Mouse (Mus musculus) c-Kit-positive CD71-positive TER-119-positive erythroid progenitor cells, embryonic 14.5 days (primary cell): ENCODE results near the gene Osbpl9.

ENCODE experiments used
- DNase-seq: peaks from one replicate; pipeline ENCODE4 v3.0.0-alpha.2; 2013; ENCODE audit warnings: low spot score

The Osbpl9 gene

DNA sequence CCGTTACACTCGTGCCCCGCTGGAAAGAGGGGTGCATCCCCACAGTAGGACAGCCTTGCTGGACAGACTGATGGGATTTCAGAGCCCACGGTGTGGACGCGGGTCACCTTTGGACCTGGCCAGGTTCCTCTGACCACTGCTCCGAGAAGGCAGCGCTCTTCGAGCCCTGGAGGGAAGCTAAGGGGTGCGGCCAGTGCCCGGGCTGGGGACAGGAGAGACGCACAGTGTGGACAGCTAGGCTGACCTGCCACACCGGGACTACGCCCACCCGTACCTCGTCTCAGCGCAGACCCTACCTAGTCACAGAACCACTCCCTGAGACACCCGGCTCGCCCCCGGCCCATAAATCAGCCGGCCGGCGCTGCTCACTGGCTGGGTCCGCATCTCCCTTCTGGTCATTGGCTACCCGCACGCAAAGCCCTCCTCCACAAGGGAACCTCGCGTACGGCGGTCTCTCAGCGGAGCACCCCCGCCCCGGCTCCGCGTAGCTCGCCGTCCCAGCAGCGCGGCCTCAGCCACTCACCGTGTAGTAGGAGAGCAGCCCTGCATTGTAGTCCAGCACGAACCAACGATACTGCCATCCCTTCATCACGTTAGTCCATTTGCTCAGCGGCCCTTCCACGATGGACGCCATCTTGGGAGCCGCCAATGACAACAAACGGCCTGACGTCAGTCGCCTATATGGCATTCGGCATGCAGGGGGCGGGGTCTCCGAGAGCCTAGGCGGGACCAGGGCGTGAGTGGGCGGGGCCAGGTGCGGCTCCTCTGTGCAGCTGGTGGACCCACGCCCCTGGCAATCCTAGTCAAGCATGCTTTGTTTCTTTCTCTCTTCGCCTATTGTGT is at the start of gene Osbpl9:
Gene Osbpl9 (minus strand): TSS at position 691 of the 843 bp plus-strand sequence.
- DNase-seq, result peak; percentile 95

DNA sequence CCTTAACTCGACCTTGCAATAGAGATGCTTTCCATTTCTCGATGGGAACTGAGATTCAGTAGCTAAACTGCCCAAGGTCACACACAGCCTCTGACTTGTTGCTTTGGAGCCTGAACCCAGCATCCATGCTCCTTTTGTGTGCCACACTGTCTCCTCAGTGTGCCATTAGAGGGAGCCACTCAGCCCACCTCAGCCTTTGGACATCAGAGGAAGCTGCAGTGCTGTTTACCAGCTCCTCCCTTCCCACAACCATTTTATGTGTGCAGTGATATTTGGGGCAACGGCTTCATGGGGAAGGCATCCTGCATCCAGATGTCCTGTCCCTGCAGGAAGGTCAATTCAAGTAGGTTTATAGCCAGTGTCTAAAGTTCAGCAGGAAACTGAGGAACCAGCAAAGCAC is 49.5 kb upstream of the Osbpl9 start:
- peak; percentile 48 for DNase-seq

- no peak for DNase-seq
These were observed 43.0 kb upstream of the Osbpl9 start for GRCm38 (mm10) chr4:109245016-109245620.

DNA sequence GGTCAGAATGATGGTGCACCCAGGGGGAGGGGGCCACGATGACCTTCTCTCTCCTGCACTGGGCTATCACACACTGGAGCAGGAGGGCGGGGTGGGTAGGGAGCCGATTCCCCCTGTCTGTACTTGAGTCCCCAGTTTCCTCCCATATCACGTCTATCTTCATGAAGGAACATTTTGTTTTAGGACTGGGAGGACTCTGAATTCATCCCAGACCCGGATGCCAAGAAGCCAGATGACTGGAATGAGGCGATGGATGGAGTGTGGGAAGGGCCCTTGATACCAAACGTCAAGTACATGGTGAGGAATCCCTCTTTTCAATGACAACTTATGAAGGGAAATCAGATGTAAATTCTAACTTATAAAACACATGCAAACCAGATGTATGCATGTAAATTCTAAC is 42.4 kb upstream of the Osbpl9 start:
- no peak for DNase-seq

DNA sequence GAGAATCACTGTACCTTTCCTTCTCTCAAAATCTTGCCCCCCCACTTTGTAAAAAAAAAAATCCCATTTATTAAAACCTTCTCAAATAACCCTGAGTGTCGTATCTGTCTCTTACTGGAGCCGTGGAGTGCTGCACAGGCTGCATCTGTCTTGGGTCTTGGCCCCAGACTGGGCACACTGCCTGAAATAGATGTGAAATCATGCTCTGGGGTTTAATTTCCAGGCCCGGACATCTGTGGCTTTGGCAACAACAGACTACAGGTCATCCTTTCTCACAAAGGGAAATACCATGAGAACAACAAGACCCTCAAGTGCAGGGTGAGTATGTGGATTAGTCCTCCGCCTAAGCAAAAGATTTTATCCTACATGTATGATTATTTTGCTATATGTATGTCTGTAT is 39.9 kb upstream of the Osbpl9 start:
- no peak for DNase-seq

GRCm38 (mm10) chr4:109241221-109241620 is 39.1 kb upstream of the Osbpl9 start:
- no peak for DNase-seq

DNA sequence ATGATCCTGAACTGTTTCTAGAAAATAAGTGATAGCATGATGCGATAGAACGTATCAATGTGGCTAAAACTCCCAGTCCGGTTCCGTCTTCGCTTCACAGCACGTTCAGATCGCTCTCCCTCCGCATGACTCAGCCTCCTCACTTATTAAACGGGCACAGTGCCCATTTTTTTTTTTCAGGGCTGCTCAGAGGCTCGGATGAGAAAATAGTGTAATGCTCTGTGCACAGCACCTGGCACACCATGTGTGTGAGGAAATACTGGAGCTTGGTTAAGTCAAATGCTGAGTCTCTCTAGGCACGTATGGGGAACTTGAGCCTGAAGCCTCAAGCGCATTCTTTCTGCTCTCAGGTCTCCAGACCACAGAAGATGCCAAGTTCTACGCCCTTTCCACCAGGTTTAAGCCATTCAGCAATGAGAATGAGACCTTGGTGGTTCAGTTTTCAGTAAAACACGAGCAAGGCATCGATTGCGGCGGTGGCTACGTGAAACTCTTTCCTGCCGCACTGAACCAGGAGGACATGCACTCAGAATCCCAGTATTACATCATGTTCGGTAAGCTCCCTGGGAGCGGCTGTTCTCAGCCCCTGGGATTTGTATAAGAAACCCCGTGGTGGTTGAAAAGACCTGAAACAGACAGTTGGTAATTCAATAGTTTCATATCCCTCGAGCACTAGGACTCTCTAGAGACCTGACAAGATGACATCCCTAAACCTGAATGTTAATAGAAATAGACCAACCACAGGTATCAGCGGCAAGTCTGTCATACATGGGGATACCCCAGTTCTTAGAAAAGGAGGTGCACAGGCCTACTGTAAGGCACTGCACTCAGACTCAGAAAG is 36.6 kb upstream of the Osbpl9 start:
- DNase-seq, result no peak

- no peak for DNase-seq
These were observed 34.3 kb upstream of the Osbpl9 start for GRCm38 (mm10) chr4:109236186-109236879.

DNA sequence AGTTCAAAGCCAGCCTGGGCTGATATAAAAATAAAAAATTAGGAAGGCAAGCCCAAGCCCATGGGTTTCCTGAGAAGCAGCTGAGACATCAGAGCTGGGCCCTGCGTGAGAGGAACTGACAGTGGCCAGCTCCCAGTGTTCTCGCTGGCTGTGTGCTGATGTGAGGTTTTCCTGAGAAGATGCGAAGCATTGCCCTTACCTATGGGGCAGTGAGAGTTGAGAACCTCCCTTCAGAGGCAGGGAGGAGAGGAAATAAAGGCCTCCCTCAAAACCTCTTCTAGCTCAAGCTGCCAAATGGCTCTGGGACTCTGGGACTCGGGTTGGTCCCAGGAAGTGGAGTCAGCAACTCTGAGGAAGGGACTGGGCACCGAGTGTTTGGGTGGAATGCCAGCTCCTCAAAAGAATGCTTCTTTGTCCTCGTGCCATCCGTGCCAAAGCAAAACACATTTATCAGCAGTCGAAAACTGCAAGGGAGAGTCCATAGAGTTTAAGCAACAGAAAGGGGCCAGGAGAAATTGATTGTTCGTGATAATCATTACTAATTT is 32.8 kb upstream of the Osbpl9 start:
- no peak for DNase-seq

DNA sequence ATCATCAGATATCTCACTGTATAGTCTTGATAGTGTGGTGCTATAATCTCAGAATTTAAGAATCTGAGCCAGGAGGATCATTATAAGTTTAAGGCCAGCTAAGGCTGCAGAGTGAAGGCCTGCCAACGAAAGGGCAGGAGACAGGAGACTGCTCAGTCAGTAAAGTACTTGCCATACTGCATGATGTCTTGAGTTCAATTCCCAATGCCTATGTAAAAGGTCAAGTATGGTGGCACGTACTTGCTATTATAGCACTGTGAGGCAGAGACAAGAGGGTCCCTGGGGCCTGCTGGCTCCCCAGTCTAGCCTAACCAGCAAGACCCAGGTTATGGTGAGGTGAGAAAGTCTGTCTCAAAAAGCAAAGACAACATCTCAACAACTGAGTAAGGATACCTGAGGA is 32.1 kb upstream of the Osbpl9 start, which contains the start of gene Calr4:
Gene Calr4 (plus strand): TSS at position 301 of the 400 bp plus-strand sequence.
- DNase-seq, result no peak

- DNase-seq, result no peak
These were observed 27.8 kb upstream of the Osbpl9 start for GRCm38 (mm10) chr4:109229766-109230279.

DNA sequence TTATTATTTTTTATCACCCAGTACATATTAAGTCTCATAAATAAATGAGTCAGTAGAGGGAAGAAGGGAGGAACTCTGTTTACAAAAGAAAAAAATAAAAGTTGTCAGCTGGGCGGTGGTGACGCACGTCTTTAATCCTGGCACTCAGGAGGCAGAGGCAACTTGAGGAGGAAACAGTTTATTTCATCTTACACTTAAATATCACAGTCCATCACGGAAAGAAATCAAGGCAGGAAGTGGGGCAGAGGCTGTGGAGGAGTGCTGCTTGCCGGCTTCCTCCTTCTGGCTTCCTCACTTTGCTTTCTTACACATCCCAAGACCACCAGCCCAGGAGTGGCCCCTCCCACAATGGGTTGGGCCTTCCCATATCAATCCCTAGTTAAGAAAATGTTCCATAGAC is 24.0 kb upstream of the Osbpl9 start:
- no peak for DNase-seq

DNA sequence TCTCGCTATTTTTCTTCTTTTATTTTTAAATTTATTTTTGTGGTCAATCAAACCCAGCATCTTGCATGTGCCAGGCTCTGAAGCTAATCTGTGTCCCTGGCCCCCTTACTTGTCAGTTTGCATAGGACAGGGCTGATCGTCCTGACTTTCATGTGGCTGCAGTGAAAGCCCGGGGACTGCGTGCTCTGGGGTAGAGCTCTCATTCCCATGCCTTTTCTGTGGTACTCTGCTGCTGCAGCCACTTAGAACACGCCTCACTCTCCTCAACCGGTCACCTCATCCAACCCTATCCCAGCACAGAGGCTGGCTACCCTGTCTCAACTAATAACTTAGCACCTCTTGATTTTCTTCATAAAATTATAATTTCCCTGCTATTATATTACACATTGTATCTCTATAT is 23.5 kb upstream of the Osbpl9 start:
- DNase-seq, result no peak

GRCm38 (mm10) chr4:109224762-109225552 is 22.9 kb upstream of the Osbpl9 start:
- no peak for DNase-seq

DNA sequence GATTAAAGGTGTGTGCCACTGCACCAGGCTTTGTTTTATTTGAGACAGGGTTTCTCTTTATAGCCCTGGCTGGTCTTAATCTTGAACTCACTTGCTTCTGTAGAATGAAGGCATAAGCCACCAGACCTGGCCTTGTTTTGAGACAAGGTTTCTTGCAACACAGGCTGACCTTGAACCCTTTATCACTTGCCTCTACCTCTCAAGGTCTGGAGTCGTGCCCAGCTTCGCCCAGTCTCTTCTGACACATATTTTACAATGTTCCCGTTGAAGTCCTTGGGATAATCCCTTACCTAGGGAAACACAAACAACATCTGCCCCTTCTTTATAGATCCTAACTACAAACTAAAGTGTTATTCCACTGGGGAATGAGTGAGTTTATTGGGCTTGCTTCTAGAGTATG is 19.9 kb upstream of the Osbpl9 start:
- no peak for DNase-seq

GRCm38 (mm10) chr4:109220441-109220940 is 18.4 kb upstream of the Osbpl9 start:
- no peak for DNase-seq

GRCm38 (mm10) chr4:109218008-109218407 is 15.9 kb upstream of the Osbpl9 start:
- DNase-seq, result no peak

DNA sequence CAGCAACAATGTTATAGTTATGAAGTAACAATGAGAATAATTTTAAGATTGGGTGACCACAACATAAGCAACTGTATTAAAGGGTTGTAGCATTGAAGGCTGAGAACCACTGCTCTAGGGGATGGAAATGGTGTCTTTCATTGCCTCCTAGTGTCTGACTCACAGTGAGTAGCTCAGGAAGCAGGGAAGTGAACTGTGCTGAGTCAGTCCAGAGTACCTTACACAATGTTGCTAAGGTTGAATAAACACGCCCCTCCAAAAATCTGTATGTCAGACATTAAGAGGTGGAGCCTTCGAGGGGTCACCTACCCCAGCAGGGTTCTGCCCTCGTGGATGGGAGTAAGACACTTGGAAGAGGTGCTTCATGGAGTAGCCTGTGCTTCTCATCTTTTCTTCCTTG is 11.9 kb upstream of the Osbpl9 start:
- DNase-seq, result no peak

- no peak for DNase-seq
These were observed 8.8 kb upstream of the Osbpl9 start for GRCm38 (mm10) chr4:109210881-109211280.

DNA sequence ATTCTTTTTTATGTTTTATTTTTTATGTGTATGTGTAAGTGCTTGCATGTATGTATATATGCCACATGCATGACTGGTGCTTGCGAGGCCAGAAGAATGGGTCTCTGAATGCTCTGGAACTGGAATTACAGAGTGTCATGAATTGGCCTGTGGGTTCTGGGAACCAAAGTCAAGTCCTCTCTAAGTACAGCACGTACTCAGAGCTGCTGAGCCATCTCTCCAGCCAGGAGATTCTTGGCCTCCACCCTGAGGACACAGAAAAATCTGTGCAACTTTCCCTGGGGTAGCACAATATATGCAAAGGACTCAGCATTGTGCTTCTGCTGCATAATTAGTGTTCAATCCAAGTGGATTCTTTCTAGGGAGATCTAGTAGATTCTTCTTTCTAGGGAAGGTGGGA is 8.2 kb upstream of the Osbpl9 start:
- DNase-seq, result no peak
